Mouse (Mus musculus): ENCODE measurements around the gene Klhl32. TPM values are rescaled to one million over a fixed set of nuclear protein-coding genes. Genes with fewer than 3 reads are reported as not detected.

Klhl32 gene
- not detected in 2 replicates for total RNA-seq (2012; rRNA removed)
- under 1 TPM in 1 of 2 experiments, not detected in 1; 0.03 TPM for polyA plus RNA-seq (2012; ENCODE audit: insufficient read depth in 1 of 2, insufficient read length in 2 of 2, low read depth in 1 of 2, low replicate concordance in 2 of 2, missing spikeins in 1 of 2)

DNA sequence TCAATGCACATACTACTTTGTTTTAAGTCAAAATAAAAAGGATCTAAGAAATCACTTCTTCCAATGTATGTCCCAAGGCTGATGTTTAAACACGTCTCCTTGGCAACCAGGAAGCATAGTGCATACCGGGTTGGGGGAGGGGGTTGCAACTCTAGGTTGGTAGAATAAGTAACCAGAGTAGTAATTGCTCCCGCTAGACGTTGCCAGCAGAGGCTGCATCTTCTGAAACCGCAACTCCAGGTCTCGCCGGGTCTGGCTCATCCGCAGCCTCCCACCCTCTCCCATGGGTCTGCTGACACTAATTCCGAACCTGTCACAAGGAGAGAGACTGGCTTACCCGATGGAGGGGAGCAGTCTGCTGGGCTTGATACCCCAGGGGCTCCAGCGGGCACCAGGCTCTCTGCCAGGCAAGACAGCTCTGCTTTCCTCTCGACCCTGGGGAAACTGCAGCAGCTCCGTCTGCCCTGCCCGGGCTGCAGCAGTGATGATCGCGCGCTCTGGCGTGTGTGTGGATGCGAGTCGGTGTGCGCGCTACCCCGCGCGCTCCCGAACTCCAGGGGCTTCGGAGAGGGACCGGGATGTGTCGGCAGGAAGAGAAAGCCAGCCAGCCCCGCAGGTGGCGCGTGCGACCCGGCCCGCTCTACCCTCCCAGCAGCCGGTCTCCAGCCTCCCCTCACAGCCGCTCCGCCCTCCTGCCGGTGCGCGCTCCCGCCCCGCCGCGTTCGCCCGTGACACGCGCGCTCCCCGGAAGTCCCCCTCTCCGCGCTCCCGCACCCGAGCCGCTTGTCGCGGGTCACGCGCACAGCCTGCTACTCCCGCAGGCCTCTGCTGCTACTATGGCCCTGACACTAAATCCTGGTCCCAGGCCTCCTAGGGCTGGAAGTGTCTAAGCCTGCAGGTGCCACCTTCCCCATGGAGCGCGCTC lies at the start of gene Klhl32:
Klhl32 (minus strand) TSS at position 724 of the 925 bp plus-strand sequence.
- Histone ChIP-seq H3K9me3 (replicated peaks; ENCODE audit: insufficient read depth, low read length) (no peaks in the 10 kb centered on the region), H3K4me3 (ENCODE audit: control insufficient read depth in 1 of 2, insufficient read depth in 1 of 2, low read depth in 2 of 2, low read length in 2 of 2) (no peak within 1 kb of the TSS), H3K9ac (ENCODE audit: control insufficient read depth, low read depth, low read length, poor library complexity, severe bottlenecking) (no peak within 1 kb of the TSS), H3K36me3 (ENCODE audit: control insufficient read depth in 1 of 2, insufficient read depth in 2 of 2, low read length in 2 of 2) (no peaks in the 10 kb centered on the region), H3K79me2 (ENCODE audit: control insufficient read depth, insufficient read depth, low read length, poor library complexity) (no peaks in the 10 kb centered on the region), H3K27me3 (ENCODE audit: control insufficient read depth in 1 of 2, insufficient read depth in 2 of 2, low read length in 2 of 2) (no peaks in the 10 kb centered on the region; a peak in 1 of 4 replicates), H3K27ac (ENCODE audit: control insufficient read depth, low read depth, low read length) (no peak within 1 kb of the TSS), H3K4me1 (ENCODE audit: control insufficient read depth in 1 of 2, insufficient read depth in 2 of 2, low read length in 2 of 2) (no peaks in the 10 kb centered on the region)
- no peak for DNase-seq (ENCODE audit: low read depth, low spot score)
- TF ChIP-seq ELF1 (IDR thresholded peaks at IDR 0.05; ENCODE audit: low read depth, low read length) (no peak), SIN3A (IDR thresholded peaks at IDR 0.05; ENCODE audit: low read length) (no peak), CHD1 (IDR thresholded peaks at IDR 0.05; ENCODE audit: low read depth, low read length) (no peak), TBP (IDR thresholded peaks at IDR 0.05; ENCODE audit: low read depth, low read length) (no peak), SMC3 (IDR thresholded peaks at IDR 0.05; ENCODE audit: low read depth, low read length) (no peak), GABPA (IDR thresholded peaks at IDR 0.05; ENCODE audit: low read depth, low read length) (no peak), TCF12 (IDR thresholded peaks at IDR 0.05; ENCODE audit: low read depth, low read length) (no peak), ZNF384 (IDR thresholded peaks at IDR 0.05; ENCODE audit: low read depth, low read length) (no peak), ETS1 (IDR thresholded peaks at IDR 0.05; ENCODE audit: low read depth, low read length) (no peak), CHD2 (IDR thresholded peaks at IDR 0.05; ENCODE audit: low read length) (no peak), MXI1 (IDR thresholded peaks at IDR 0.05; ENCODE audit: low read depth, low read length) (no peak), GATA1 (IDR thresholded peaks at IDR 0.05; ENCODE audit: low read depth, low read length) (no peak), KAT2A (conservative IDR thresholded peaks at IDR 0.05; ENCODE audit: low read depth, low read length) (no peak), ZC3H11A (IDR thresholded peaks at IDR 0.05; ENCODE audit: low read depth, low read length) (no peak), EP300 (IDR thresholded peaks at IDR 0.05; ENCODE audit: low read depth in 1 of 2, low read length in 2 of 2) (no peak), RCOR1 (IDR thresholded peaks at IDR 0.05; ENCODE audit: low read depth, low read length) (no peak), MEF2A (IDR thresholded peaks at IDR 0.05; ENCODE audit: extremely low read depth, insufficient replicate concordance, low read depth, low read length, poor library complexity, severe bottlenecking) (no peak), CTCF (IDR thresholded peaks at IDR 0.05 in 2 of 3, conservative IDR thresholded peaks at IDR 0.05 in 1 of 3; ENCODE audit: control insufficient read depth in 1 of 3, insufficient read depth in 1 of 3, low read depth in 2 of 3, low read length in 3 of 3, poor library complexity in 1 of 3, severe bottlenecking in 1 of 3) (no peak)

DNA sequence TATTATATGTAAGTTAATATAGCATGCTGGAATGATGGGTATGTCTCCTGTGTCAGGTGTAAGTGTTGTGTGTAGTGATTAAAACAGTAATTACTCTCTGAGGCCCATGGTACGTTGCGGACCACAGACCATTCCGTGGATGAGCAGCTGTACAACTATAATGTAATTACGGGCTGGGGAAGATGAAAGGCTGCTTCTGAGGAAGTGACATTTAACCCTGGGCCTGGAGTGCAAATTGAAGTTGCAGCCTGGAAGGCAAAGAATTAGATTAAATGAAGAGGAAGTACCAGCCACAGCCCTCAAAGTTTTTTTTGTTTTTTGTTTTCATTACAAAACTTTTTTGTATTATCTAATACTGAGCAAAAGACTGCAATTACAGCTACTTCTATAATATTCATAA lies 48.2 kb upstream of the Klhl32 start:
- no peaks in the 10 kb centered on the region for H3K27me3 ChIP-seq (ENCODE audit: control insufficient read depth in 1 of 2, insufficient read depth in 2 of 2, low read length in 2 of 2)
- TF ChIP-seq UBTF (IDR thresholded peaks at IDR 0.05; ENCODE audit: borderline replicate concordance, insufficient read depth, low read depth, low read length): no peak
- TF ChIP-seq CHD1 (IDR thresholded peaks at IDR 0.05; ENCODE audit: low read depth, low read length): no peak
- TF ChIP-seq E2F4 (IDR thresholded peaks at IDR 0.05; ENCODE audit: borderline replicate concordance, low read depth, low read length): no peak
- TF ChIP-seq JUND (IDR thresholded peaks at IDR 0.05; ENCODE audit: low read depth, low read length): no peak
- no peak for TF ChIP-seq MAX (IDR thresholded peaks at IDR 0.05; ENCODE audit: low read length)
- TF ChIP-seq RCOR1 (IDR thresholded peaks at IDR 0.05; ENCODE audit: low read depth, low read length): no peak
- no peak for TF ChIP-seq POLR2AphosphoS2 (IDR thresholded peaks at IDR 0.05; ENCODE audit: low read length)
- peak; percentile 45; the same call in 1 of the 2 replicates for TF ChIP-seq SIN3A (IDR thresholded peaks at IDR 0.05; ENCODE audit: low read length)
- TF ChIP-seq MEF2A (IDR thresholded peaks at IDR 0.05; ENCODE audit: extremely low read depth, insufficient replicate concordance, low read depth, low read length, poor library complexity, severe bottlenecking): no peak
- no peak for TF ChIP-seq TBP (IDR thresholded peaks at IDR 0.05; ENCODE audit: low read depth, low read length)
- no peak for TF ChIP-seq NRF1 (IDR thresholded peaks at IDR 0.05; ENCODE audit: insufficient read depth, low read depth, low read length, poor library complexity, severe bottlenecking)
- 0 out of 2 replicates have a peak, but pooled peaks have one; percentile 19 for TF ChIP-seq ELF1 (IDR thresholded peaks at IDR 0.05; ENCODE audit: low read depth, low read length)
- TF ChIP-seq USF1 (IDR thresholded peaks at IDR 0.05; ENCODE audit: low read depth, low read length): no peak
- no peak for TF ChIP-seq TAL1 (IDR thresholded peaks at IDR 0.05; ENCODE audit: low read length)
- no peak for TF ChIP-seq MYB (IDR thresholded peaks at IDR 0.05; ENCODE audit: low read depth, low read length)
- no peak for TF ChIP-seq NELFE (IDR thresholded peaks at IDR 0.05; ENCODE audit: low read depth, low read length)
- TF ChIP-seq POLR2A (IDR thresholded peaks at IDR 0.05; ENCODE audit: control insufficient read depth in 1 of 2, insufficient read depth in 1 of 2, low read depth in 1 of 2, low read length in 2 of 2, poor library complexity in 1 of 2): no peak
- no peak for TF ChIP-seq CHD2 (IDR thresholded peaks at IDR 0.05; ENCODE audit: low read length)

More for the DNA sequence above, 48.2 kb upstream of the Klhl32 start:
- peaks cover 2 to 5% of the 10 kb centered on the region in 2 experiments for H3K4me1 ChIP-seq (ENCODE audit: control insufficient read depth in 1 of 2, insufficient read depth in 2 of 2, low read length in 2 of 2)
- H3K79me2 ChIP-seq (ENCODE audit: control insufficient read depth, insufficient read depth, low read length, poor library complexity): peaks cover 18% of the 10 kb centered on the region
- peaks cover 0 to 2% of the 10 kb centered on the region in 2 experiments; a peak in 2 of 4 replicates for H3K36me3 ChIP-seq (ENCODE audit: control insufficient read depth in 1 of 2, insufficient read depth in 2 of 2, low read length in 2 of 2)
- H3K9me3 ChIP-seq (replicated peaks; ENCODE audit: insufficient read depth, low read length): no peaks in the 10 kb centered on the region
- peak overlapping the region; percentile 71 to 81 for H3K4me3 ChIP-seq (ENCODE audit: control insufficient read depth in 1 of 2, insufficient read depth in 1 of 2, low read depth in 2 of 2, low read length in 2 of 2)
- peak overlapping the region; percentile 0; the same call in 1 of the 2 replicates for H3K27ac ChIP-seq (ENCODE audit: control insufficient read depth, low read depth, low read length)
- peak overlapping the region; percentile 81 for H3K9ac ChIP-seq (ENCODE audit: control insufficient read depth, low read depth, low read length, poor library complexity, severe bottlenecking)
- DNase-seq (ENCODE audit: low read depth, low spot score): peak; percentile 72
